Mouse (Mus musculus) cerebellum, adult 2 months (tissue): ENCODE measurements around the gene Rab27a. TPM values are rescaled to one million over a fixed set of nuclear protein-coding genes. Genes with fewer than 3 reads are reported as not detected.
A peak's percentile ranks its signal among the peaks of the same experiment; 100 is the strongest.

ENCODE experiments used
- DNase-seq, 2 experiments: peaks; one replicate each; pipeline ENCODE4 v3.0.0; 2021
- H3K27ac ChIP-seq: fragments of 200-500 bp; 2 replicates; pipeline ENCODE4 v1.5.1; 2012; ENCODE audit warnings: low read length, control low read depth, inconsistent platforms; ENCODE audit not compliant: insufficient read depth
- H3K27me3 ChIP-seq: fragments of 200-500 bp; 2 replicates; pipeline ENCODE4 v1.6.1; 2012; ENCODE audit warnings: inconsistent platforms, mild to moderate bottlenecking, low read length, moderate library complexity; ENCODE audit not compliant: control insufficient read depth, insufficient read depth
- H3K4me1 ChIP-seq: fragments of 200-500 bp; 2 replicates; pipeline ENCODE4 v1.6.1; 2011; ENCODE audit warnings: low read length; ENCODE audit not compliant: control insufficient read depth, insufficient read depth
- H3K4me3 ChIP-seq: fragments of 200-500 bp; replicated peaks from 2 replicates; pipeline ENCODE3; 2011; ENCODE audit warnings: mild to moderate bottlenecking, low read depth, low read length, control low read depth; ENCODE audit not compliant: insufficient read depth
- CTCF ChIP-seq: fragments of 200-500 bp; IDR thresholded peaks from 2 replicates; pipeline ENCODE4 v1.5.1; 2011; ENCODE audit warnings: low read depth, mild to moderate bottlenecking, control low read depth, low read length, moderate library complexity, borderline replicate concordance; ENCODE audit not compliant: insufficient read depth
- POLR2A ChIP-seq: fragments of 200-500 bp; IDR thresholded peaks from 2 replicates; pipeline ENCODE4 v1.6.1; 2011; ENCODE audit warnings: low read length, control low read depth, borderline replicate concordance; ENCODE audit not compliant: insufficient read depth
- WGBS: fragments of 180-500 bp; shearing (Covaris S2); methylation state at CpG from one replicate; pipeline ENCODE4 v1.1.7; 2018; 5-methylcytosine and 5-hydroxymethylcytosine counted together
- polyA plus RNA-seq: library from polyadenylated mRNA; depleted of rRNA; stranded (reverse); fragments of >200 nt; gene quantifications from 2 replicates; pipeline ENCODE4 v1.2.3, GENCODE M21; 2012

The Rab27a gene
- polyA plus RNA-seq, 1 experiment: 12.7 TPM

DNA sequence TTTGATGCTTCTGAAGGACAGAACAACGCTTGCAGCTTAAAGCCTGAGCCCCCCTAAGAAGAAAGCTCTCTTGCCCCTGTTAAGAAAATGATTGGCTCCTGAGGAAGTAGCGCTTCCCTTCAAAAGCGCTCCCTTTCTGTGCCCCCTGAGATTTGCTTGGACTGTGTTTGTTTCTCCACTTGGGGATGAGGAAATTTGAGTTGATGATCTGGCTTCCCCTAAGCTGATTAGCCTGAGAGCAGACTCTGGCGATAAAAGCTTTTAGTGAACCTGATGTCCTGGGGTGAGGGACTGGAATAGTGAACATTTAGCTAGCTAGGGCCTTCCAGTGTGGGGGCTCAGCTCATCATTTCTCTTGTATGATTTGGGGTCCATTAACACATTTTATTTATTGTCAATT, 4.3 kb downstream of the Rab27a start:
- Histone ChIP-seq H3K27ac (no peak overlapping the region), H3K4me1 (peaks cover 8% of the 10 kb centered on the region), H3K27me3 (no peaks in the 10 kb centered on the region), H3K4me3 (no peak overlapping the region)
- WGBS: 49% methylated on average over 4 of the region's 4 CpGs
- DNase-seq: no peak
- TF ChIP-seq POLR2A (no peak), CTCF (no peak)

DNA sequence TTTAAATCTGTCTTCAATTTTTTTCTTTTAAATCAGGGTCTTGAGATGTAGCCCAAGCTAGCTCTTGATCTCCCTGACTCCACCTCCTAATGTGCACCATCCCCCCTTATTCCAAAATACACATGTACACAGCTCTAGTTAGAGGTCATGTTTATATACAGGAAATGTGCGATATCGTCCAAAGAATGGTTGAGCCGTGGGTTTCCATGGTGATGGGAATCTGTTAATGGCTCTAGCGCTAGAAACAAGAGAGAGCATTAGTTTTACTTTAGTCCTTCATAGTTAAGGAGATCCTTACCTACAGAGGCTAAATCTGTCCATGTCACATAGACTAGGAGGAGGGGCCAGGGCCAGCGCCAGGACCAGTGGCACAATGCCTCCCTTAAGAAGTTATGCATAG, 5.2 kb downstream of the Rab27a start:
- Histone ChIP-seq H3K4me3 (no peak overlapping the region), H3K27me3 (no peaks in the 10 kb centered on the region), H3K4me1 (peaks cover 9% of the 10 kb centered on the region), H3K27ac (no peak overlapping the region)
- 74% methylated on average over 5 of the region's 5 CpGs for WGBS
- no peak for DNase-seq
- no peak for TF ChIP-seq CTCF
- no peak for TF ChIP-seq POLR2A

DNA sequence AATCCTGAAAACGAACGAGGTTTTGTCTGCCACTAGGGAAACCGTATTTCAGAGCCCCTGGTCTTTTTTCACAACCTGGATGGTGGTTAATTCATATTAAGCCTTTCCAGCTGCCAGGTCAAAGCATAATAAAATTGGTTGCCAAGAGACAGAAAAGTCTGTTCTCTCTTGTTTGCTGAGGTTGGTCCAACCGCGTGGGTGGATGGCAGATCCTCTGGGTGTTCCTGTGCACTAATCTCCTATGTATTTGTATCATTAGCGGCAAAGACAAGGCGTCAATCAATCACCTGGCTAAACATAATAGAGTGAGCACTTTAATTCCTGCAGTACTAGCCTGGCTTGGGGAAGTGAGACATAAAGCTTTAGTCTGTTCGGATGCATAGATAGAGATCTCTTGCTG, 6.0 kb downstream of the Rab27a start:
- no peak for DNase-seq

DNA sequence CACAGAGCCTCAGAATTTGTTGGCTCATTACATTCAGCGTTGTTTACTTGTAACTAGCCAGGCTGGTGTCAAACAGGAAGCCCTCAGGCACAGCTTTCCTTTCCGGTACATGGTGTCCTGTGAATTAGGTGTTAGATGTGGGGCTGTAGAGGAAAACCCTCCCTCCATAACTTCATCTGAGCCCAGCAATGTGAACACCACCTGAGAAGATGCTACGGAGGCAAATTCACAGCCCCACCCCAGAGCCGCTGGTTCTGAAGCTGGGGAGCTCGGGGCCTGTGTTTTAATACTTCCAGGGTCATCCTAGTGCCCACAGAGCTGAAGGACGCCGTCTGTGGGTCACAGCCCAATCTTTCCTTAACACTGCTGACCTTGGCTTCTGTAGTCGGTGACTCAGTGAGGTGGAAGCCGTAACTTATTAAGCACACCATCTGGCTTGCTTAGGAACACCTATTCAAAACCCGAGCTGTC, 10.8 kb downstream of the Rab27a start:
- H3K27ac ChIP-seq: peak overlapping the region; percentile 70
- H3K4me1 ChIP-seq: peaks cover 20% of the 10 kb centered on the region
- TF ChIP-seq CTCF: no peak
- TF ChIP-seq POLR2A: no peak
- WGBS: 19% methylated on average over 10 of the region's 10 CpGs
- no peak overlapping the region for H3K4me3 ChIP-seq
- H3K27me3 ChIP-seq: no peaks in the 10 kb centered on the region
- DNase-seq: peak; percentile 44

More for the DNA sequence above, 6.0 kb downstream of the Rab27a start:
- TF ChIP-seq POLR2A (no peak), CTCF (no peak)
- Histone ChIP-seq H3K27ac (no peak overlapping the region; the same call in 1 of the 2 replicates), H3K27me3 (no peaks in the 10 kb centered on the region), H3K4me1 (peaks cover 17% of the 10 kb centered on the region), H3K4me3 (no peak overlapping the region)
- 35% methylated on average over 8 of the region's 8 CpGs for WGBS

DNA sequence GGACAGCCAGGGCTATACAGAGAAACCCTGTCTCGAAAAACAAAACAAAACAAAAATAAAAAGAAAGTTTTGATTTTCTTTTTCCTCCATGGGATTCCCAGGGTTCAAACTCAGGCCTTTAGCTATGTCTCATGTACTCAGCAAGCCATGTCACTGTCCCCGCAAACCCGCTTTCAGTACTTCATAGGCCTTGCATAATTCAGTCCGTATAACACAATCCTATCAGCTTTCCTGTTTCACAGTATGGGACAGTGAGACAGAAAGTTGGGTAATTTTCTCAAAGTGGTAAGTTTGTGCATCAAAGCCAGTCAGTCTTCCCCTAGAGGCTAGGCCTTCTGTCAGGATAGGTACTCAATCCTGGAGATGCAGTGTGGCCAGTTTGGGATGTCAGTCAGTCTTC, 14.6 kb downstream of the Rab27a start:
- peaks cover 24% of the 10 kb centered on the region for H3K4me1 ChIP-seq
- H3K27ac ChIP-seq: no peak overlapping the region
- TF ChIP-seq POLR2A (no peak), CTCF (no peak)
- whole genome bisulfite sequencing: 89% methylated on average over 4 of the region's 4 CpGs
- no peak for DNase-seq
- H3K4me3 ChIP-seq: no peak overlapping the region
- no peaks in the 10 kb centered on the region for H3K27me3 ChIP-seq

DNA sequence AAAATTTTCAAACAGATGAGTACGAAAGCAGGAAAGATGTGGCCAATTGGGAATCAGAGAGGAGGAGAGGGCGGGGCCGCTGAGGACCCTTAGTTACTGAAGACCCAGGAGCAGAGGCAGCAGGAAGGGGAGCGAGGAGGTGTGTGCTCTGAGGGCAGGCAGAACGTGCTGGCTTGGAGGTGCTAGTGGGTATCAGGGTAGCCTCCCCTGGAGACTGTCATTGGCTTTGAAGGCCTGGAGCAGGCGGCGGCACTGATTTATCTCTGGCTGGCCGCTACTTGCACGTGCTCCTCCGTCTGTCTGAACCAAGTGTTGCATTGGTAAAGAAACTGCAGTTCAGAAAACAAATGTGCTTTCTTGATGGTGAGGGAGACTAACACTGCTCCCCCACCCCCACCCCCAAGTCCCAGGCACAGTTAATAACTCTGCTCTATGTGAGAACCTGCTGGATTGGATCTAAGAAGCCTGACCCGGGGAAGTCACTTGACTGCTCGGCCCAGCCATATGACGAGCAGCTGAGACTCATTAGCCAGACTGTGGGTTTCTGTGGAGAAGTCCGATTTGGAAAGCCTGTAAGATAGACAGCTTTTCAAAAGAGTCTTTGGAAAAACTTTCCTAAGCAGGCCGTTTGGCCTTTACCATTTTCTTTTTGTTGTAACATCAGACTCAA, 19.1 kb downstream of the Rab27a start:
- H3K27ac ChIP-seq: no peak overlapping the region
- no peaks in the 10 kb centered on the region for H3K27me3 ChIP-seq
- TF ChIP-seq POLR2A (no peak), CTCF (no peak)
- peaks cover 10% of the 10 kb centered on the region; the same call in 1 of the 2 replicates for H3K4me1 ChIP-seq
- DNase-seq: no peak
- H3K4me3 ChIP-seq: no peak overlapping the region
- WGBS: 43% methylated on average over 15 of the region's 15 CpGs

DNA sequence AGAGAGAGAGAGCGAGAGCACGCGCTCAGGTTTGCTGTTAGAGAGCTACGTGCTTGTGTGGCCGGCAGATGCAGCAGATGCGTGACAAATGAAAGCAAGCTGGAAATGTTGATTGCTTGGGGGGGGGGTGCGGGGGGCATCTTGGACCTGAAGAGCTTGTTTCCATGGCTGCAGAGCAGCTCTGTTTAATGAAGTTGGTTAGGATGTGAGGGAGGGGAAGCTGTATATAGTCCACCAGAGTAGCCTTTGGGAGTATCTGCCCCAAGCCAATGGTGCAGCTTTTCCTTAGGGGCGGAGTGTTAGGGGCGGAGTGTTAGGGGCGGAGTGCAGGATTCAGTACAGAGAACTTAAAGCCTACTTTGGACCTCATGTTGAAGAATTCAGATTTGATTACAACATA, 22.4 kb downstream of the Rab27a start:
- Histone ChIP-seq H3K4me3 (no peak overlapping the region), H3K27me3 (no peaks in the 10 kb centered on the region), H3K4me1 (peaks cover 10% of the 10 kb centered on the region; the same call in 1 of the 2 replicates), H3K27ac (no peak overlapping the region)
- DNase-seq: no peak
- TF ChIP-seq CTCF: no peak
- TF ChIP-seq POLR2A: no peak
- 54% methylated on average over 10 of the region's 10 CpGs for WGBS

DNA sequence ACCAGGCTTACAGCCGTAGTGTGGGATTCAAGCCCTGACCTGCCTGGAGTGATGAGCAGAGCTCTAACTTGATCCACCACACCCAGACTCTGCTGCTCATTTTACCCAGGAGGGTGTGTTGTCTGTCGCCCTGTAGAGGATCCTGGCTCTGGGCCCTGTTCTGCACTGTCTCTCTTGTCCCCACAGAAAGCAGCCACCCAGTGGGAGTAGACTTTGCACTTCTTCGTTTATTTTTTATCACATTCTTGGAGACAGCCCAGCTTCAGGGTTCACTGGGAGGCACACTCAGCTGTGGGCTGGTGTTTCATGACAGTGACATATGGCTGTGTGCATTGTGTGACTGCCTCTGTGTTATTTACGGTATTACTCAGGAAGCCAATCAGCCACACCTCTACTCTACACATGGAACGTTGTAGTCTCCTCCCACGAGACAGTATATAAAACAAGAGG, 23.6 kb downstream of the Rab27a start:
- H3K27me3 ChIP-seq: no peaks in the 10 kb centered on the region
- no peak overlapping the region for H3K27ac ChIP-seq
- 35% methylated on average over 6 of the region's 6 CpGs for WGBS
- no peak overlapping the region for H3K4me3 ChIP-seq
- TF ChIP-seq POLR2A (no peak), CTCF (no peak)
- no peak for DNase-seq
- peaks cover 10% of the 10 kb centered on the region; the same call in 1 of the 2 replicates for H3K4me1 ChIP-seq
